Mouse (Mus musculus) lung, adult 18-20 months (tissue): ENCODE measurements around the gene Foxs1.
A peak's percentile ranks its signal among the peaks of the same experiment; 100 is the strongest.

Experiments
- DNase-seq, 2 experiments: peaks; one replicate each; pipeline ENCODE4 v3.0.0; 2022; ENCODE audit warnings: mixed read lengths in 2 of 2

The Foxs1 gene

DNA sequence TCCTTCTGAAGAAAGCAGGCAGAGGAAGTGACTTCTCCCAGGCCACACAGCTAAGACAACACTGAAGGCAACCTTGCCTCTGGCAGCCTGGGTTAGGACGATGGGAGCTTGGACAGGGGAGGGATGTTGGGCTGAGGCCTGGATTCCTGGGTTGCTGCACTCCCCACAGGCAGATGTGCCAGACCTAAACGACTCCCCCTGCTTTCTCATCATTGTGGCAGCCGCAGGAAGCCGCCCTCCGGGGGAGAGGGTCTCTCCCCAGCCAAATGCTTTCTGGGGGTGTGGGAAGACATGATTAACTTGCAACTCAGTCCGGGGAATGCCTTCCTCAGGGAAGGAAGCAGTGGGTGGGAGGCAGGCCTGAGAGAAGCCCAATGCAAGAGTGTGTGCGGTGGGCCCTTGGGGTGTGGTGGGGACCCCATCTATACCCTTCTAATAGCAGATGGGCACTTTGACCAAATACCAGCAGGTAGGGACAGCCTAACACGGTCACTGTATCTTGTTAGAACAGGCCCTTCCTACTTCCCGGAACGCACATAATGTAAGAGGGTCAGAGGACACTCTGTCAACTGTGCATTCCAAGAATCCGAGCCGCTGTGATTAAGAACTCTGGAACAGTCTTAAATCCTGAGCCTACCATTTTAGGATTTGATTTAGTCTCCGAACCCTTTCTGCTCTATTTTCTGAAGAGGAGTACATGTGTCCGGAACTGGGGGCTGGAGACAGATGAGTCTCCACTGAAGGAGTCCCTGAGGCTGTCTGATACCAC is 4.6 kb downstream of the Foxs1 start:
- DNase-seq, result no peak

DNA sequence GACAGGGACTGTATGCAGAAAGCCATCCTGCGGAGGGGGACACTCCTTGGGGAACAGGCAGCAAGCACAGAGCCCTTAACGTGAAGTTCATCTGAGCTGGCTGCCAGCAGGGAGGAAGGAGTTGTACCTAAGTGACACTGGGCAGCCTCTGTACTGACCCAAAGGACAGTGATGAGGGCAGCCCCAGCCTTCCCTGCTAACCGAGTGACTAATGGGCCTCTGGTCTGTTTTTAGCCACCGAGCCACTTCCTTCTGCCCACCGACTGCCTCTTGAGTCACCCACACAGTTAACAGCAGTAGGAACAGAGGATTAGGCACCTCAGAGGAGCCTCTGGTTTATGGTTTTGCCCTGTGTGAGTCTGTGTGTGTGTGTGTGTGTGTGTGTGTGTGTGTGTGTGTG is 5.6 kb downstream of the Foxs1 start:
- DNase-seq, result no peak

DNA sequence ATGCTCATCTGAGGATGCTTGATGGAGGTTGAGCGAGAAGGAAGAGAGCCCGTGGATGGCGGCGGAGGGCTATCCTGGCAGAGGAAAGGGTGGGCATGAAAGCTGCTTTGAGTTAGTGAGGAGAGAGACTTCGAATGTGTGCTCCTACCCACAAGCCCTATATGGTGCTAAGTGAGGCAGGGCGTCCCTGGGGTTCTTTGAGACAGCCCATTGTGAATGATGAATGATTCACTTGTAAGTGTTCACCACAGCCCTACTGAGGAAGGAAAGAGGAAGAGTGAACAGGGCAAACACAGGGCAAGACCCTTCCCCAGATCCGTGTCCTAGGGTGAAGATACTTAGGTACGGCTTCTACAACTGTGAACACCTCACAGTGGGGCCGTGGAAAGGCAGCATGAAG is 6.1 kb downstream of the Foxs1 start:
- DNase-seq, result no peak

DNA sequence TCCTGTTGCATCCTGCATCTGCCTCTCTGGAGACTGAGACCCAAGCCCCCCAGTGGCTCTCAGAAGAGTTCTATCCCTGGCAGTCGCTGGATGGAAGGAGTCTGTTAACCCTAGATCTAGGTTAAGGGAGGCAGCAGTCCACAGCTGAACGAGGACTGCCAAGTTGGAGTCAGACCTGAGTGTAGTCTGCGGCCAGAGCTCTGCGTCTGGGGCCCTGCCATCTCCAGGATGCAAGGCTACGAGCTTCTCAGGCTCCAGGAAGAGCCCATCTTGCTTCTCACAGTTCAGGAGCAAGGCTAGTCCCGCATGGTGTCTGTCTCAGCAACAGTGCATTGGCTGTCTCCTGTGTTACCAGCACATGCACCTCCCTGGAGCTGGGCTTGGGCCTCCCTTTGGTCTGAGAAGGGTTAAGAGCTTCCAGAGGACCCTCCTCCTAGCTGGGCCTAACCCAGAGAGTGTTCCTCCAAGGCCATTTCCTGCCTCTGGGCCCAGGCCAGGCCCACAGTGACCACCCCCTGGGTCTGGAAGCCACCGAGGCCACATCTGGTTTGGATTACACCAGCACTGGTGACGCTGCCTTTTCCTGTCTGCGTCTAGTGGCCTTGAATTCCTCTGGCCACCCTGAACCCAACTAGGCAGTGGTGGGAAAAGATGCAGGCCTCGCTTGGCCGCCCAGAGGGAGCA is 7.7 kb downstream of the Foxs1 start:
- peak; percentile 36 to 37 for DNase-seq

DNA sequence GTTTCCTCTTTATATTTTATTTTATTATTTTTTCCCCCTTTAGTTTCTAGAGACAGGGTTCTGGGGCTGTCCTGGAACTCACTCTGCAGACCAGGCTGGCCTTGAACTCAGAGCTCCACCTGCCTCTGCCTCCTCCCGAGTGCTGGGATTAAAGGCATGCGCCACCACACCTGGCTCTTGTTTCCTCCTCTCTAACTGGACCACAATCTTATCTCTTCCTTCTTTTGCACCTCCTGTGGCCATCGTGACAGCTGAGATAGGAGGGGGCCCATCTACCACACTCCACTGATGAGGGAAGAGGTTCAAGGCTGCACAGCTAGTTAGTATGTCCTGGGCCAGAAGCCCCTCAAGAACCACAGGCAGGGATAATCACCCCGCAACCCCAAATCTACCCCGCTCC is 8.5 kb downstream of the Foxs1 start:
- DNase-seq, result no peak

DNA sequence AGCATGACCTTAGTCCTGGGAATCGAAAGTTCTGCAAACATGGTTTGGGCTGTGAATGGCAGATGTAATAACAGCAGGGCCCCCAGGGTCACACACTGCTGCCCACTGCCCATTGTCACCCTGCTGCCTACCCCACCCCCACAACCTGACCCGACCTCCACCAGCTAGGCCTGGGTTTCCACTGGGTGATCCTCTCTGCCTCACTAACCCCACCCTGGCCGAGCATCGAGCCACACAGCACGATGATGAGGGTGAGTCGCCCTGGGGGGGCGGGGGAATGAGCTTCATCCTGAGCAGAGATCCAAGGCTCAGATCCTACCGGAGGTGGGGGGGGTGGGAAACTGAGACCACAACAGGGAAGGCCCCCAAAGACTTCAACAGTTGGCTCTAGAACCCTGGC is 8.9 kb downstream of the Foxs1 start:
- no peak for DNase-seq

DNA sequence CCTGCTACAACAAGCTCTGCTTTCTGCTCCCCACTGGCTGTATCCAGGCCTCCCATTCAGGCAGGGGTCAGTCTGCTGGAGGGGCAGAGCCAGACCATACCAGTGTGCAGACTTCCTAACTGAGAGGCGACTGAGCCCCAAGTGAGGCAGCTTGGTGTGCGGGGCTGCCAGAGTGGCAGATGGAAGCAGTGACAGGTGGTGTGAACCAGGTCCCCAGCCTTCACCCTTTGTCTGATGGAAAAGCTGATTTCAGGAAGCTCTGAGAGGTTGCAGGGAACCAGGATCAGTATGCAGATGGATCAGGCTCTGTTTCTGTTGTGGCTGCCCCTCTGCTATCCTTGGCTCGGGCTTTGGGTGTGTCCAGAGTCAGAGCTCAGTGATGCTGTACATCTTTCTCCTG is 9.4 kb downstream of the Foxs1 start:
- DNase-seq, result no peak

DNA sequence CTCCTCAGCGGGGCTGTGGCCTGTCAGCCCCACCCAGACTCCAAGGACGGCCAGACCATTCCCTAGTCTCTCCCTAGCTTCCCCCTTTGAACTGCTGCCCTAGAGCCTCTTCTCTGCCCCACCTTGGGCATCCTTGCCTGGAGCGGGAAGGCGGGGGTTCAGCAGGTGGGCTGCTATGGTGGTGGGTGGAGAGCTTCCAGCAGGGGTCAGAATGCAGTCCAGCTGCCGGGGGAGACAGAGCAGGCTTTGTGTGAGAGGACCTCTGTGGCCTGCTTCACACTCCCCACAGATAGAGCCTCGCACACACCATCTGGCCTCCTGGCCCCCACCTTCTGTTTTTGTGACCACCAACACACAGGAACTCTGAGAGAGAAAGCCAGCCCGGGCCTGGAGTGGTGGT is 10.6 kb downstream of the Foxs1 start:
- no peak for DNase-seq

DNA sequence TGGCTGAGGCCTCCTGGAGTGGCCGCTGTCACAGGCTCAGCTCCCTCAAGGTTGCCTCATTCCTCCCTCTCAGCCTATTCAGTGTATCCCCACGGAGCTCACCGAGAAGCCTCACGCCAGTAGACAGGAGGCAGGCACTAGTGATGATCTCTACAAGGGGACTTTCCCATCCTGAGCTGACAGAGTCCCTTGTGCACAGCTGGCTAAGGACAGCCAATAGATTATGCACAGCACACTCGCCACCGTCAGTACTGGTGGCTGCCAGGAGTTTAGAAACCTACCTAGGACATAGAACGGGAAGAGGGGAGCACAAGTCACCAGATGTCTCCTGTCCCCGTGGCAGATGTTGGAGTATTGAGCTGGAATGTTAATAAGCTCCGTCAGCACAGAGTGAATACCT is 15.3 kb downstream of the Foxs1 start:
- no peak for DNase-seq

DNA sequence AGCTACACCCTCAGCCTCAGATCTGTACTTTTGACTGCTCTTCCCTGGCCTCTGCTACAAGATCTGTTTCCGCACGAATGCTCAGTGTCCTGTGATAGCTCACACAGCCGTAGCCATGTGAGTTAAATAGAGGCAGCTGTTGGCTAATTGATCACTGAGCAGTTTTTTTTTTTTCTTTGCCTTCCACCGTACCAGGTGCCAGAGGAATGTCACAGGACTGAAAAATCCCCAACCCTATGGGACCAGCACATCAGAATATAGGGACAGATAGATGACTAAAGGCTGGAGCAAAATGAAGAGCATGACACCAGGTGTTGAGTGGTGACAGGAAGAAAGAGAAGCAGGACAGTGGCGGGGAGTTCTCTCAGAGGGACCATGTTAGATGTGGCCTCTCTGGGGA is 16.9 kb downstream of the Foxs1 start:
- no peak for DNase-seq

DNA sequence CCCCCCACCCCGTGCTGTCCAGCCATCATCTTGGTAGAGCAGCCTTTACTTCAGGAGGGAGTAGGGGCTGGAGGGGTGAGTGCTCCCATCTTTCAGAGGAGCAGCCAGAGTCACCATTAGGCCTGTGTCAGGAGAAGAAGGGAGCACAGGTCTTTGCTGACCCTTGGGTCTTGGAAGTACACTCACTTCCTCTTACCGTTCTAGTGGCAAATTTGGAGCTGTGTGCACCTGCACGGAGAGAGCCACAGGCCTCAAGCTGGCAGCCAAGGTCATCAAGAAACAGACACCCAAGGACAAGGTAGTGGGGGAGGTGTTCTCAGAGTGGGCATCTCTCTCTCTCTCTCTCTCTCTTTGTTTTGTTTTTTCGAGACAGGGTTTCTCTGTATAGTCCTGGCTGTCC is 17.6 kb downstream of the Foxs1 start:
- DNase-seq, result no peak

DNA sequence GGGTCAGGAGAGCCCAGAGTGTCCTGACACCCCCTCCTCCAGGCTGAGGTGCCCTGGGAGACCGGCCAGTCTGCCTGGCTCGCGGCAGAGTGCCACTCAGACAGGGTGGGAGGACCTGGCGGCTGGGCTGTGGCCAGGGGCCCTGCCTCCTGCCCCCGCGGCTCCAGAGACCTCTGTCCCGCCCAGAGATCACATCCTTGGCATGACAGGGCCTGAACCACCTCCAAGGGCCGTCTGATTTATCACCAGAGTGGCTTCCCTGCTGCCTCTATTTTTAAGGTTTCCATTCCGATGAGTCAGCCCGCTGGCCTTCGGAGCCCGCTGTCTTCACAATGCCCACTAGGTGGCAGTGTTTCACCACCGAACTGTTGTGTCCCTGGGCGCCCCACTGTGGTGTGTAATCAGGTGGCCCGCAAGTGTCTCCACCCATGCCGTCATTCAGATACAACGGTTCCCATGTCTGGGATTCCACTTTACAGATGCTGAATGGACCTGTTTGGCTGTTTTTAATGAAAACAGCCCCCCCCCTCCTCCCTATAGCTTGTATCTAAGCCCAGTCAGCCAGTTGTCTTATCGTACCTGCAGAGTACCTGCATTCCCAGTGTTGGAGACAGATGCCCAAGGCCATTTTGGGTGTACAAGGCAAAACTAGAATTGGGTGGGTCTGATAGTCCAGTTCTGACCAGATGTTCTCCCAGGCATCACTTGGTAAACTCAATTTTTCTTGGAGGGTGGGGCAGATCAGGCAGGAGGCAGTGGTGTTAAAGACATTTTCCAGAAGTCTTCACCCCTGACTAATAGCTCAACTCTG is 18.5 kb downstream of the Foxs1 start:
- DNase-seq, result peak; percentile 72 to 82

DNA sequence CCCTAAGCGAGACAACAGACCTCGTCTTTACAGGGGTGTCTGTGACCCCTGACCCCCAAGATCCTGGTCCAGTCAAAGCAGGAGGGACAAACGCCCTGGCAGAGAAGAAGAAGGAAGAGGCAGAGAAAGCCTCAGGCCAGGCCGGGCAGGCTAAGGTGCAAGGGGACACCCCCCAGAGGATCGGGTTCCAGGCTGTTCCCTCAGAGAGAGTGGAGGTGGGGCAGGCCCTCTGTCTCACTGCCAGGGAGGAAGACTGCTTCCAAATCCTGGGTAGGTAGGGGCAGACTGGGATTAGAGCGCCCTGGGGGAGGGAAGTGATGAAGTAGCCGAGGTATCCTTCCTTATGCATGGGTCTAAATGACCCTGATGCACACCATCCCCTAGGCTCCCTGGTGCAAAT is 19.5 kb downstream of the Foxs1 start:
- DNase-seq, result no peak

DNA sequence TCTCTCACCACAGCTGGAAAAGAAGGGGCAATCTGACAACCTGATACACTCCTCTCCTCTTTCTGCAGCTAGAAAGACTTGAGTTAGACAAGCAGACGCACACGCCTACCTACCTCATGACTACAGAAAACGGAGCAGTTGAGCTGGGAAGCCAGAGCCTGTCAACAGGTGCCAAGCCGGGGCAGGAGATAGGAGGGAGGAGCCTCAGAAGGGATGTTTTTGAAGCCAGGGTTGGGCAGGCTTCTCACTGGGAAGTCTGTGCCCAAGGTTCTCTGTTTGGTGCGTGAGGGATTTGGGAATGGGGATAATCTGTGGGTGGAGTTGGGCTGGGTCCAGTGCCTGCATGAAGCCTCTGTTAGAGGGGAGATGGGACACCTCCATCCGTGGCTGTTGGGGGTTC is 21.6 kb downstream of the Foxs1 start:
- DNase-seq, result no peak

DNA sequence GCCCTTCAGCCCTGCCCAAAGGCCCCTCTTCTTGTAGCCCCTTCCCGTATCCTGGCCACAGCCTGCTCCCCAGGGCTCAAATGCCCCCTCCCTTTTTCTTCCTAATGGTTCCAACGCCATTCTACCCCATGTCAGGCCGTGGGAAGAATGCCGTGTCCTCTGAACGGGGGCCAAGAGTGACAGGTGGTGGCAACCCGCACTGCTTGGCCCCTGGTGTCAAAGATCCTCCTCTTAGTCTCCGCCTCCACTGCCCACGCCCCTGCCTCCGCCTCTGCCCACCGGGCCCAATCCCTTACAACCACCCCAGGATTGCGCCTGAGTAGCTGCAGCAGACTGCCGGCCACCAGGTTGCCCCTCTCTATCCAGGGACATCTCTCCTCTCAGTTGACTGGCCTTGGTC is 22.0 kb downstream of the Foxs1 start, which contains the start of gene Mylk2:
Gene Mylk2 (plus strand): TSS at position 322 of the 400 bp plus-strand sequence.
- no peak for DNase-seq

DNA sequence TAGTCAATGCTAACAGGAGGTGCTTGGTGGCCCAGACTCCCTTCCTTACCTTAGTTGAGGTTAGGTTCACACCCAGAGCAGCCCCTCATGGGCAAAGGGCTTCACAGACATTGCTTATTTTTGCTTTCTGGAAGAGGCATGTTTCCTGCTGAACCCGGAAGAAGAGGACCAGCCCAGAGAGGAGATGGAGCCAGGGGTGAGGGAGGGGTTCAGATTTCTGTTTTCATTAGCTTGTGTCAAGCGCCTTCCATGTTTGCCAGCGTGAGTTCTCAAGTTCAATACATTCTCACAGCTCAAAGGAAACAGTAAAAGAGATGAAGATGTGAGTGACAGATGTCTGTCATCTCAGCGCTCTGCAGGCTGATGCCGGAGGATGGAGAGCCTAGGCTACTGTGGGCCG is 23.2 kb downstream of the Foxs1 start:
- DNase-seq, result no peak

DNA sequence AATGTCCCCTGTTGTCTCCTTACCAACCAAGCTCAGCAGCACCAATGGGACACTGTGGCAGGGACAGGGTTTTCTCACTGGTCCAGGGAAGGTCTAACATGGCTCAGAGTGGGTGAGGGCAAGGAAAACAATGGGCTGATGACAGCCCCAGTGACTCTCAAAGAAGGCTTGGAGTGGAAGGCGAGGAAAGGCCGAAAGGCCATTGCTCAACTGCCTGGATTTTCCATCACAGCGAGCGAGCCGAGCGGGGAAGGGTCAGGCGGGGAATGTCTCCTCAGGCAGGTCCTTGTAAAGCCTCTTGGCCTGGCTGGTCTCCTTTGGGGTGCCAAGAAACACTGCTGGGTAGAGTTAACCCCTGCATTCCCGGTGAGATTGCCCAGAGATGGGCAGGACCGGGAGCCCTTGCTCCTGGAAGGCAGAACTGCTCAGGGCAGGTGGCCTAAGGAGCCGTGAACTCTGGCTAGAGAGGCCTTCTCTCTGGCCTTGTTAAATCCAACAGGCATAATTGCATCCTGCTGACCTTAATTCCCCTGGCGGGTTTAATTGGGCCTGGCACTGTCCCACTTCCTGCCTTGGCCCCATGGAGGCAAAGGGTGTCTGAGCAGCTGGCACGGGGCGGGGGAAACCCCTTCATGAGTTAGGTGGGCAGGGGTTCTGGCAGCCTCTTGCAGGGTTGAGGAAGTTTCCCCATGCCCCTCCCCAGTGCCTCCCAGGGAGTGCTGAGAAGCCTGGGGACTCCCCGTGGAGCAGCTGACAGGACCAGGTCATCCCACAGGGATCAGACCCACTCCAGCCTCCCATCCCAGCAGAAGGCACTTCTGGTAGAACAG is 25.7 kb downstream of the Foxs1 start:
- no peak for DNase-seq

DNA sequence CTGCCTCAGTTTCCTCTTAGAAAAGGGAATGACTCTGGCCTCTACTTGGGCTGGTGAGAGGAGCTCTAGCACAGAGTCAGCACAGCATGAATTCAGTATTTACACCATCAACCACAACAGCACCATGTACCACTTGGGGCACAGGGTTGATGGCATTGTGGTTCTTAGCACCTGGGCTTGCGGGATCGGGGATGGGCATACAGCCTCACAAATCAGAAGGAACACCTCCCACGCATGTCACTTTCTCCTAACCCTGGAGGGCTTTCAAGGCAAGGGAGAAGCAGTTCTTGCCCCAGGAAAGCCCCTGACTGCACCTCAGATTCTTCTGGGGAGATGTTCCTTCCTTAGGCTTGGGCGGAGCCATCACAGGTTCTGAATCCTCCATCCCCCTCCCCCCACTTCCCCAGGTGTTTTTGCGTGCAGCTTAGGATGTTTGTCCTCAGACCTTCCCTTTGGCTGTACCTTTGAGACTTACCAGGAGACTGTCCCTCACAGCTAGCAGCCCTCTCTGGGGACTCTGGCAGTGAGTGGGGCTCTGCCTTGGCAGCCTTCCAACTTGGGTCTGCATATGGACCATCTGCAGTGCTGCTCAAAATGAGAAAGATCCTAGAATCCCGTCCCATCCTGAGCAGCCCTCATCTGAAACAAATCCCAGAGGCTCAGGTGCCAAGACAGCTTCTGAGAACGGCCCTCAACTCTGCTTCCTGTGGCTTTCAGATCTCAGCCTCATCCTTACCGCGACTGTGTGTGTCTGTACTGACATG is 26.6 kb downstream of the Foxs1 start:
- no peak for DNase-seq

DNA sequence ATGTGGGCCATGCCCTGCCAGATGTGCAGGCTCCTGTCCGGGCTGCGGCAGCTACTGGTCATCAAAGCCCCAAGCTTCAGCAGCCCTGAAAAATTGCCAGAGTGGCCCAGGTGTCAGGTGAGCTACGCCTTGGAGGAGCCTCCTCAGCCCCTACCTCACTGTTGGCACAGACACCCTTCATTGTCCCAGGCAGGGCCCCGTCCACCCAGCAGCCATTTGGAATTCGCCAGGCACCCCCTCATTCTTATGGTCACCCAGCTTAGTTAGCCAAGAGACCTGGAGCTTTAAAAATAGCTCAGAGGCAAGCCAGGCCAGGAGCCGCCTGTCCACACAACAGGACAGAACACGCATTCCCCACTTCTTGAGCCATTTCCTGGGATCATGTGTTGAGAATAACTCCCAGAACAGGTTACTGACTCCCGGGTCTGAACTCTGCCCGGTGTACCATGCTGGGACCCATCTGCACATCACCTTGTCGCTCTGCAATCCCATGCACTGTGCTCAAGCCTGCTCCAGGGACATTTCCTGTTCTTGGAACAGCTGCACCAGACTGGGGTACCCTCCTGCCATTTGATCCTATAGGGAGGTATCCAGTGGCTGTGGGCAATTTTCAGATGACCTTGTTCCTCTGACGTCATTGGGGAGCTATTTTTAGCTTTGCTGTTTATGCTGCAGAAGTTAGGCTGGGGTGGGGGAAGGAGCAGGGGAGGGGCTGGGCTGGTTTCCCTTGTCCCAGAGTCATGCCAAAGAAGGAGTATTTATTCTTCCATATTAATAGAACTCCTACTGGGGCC is 27.8 kb downstream of the Foxs1 start:
- DNase-seq, result no peak

DNA sequence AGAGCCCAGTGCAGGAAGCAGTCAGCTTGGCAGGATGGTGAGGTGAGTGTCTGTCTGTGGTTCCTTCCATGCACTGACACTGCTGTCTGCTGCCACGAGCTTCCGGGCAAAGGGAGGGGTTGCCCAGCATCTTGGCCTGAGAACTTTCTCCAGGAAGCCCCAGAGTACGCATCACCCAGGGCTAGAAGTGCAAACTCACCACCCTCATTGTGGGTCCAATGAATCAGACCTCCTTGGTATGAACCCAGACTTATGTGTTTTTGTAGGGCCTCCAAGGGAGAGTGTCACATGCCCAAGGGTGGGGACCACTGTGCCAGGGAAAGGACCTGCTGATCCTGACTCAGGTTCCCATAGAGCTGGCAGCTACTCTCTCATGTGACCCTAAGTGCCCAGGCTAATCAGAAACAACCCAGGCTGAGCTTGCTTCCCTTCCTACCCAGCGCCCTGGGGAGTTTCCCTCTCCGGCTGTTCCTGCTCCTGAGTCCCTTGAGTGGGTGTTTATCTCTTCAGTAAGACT is 28.8 kb downstream of the Foxs1 start:
- peak in 1 of 2 experiments; percentile 20 for DNase-seq

DNA sequence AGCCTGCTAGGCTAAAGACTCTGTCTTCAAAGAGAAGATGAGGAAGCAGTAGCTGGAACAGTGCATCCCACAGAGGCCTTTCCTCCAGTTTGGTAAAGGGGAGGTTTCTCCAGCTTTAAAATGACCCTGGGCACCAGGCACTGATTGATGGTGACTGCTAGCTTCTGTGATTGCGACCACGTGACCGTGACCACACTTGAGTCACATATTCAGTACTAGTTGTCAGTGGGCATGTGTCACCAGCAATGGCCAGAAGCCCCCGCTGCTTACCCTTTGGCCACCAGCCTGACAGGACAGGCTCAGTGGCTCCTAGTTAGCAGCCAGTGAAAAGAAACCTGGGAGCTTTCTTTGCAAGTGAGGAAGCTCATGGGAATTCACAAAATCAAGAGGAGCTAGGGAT is 29.4 kb downstream of the Foxs1 start:
- peak; percentile 32 to 36 for DNase-seq
